Mouse (Mus musculus): ENCODE results near the gene Rapgef2. TPM values are rescaled to one million over a fixed set of nuclear protein-coding genes. Genes with fewer than 3 reads are reported as not detected.

Rapgef2 gene
- polyA plus RNA-seq, 1 experiment from 2014 or later: 9.7 TPM

DNA sequence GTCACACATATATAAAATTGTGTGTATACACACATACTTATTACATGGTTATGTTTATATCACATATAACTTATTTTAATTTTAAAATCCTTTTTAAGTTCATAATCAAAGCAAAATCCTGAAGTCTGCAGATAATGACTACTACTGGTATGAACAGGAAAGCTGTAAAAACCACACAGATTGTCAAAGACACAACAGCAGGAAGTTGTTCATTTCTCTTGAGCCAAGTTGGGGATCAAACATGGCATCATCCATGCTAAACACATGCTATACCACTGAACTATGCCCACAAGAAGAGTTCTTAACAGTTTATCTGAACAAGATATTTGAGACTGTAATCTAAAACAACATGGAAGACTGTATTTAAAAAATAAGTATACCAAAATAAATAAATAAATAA lies 147.7 kb downstream of the Rapgef2 start:
- DNase-seq (ENCODE audit: low spot score) (no peak), ATAC-seq (no peak)
- H3K27me3 ChIP-seq (replicated peaks; ENCODE audit: control insufficient read depth, insufficient read depth, low read length): no peaks in the 10 kb centered on the region
- H3K9me3 ChIP-seq (replicated peaks; ENCODE audit: control insufficient read depth, low read length): no peaks in the 10 kb centered on the region
- H3K4me1 ChIP-seq (ENCODE audit: control insufficient read depth, insufficient read depth, low read length): peaks cover 8% of the 10 kb centered on the region; the same call in 1 of the 2 replicates
- H3K4me2 ChIP-seq (ENCODE audit: low read length): no peak overlapping the region
- H3K27ac ChIP-seq (ENCODE audit: low read depth, low read length): no peak overlapping the region
- H3K36me3 ChIP-seq (ENCODE audit: control insufficient read depth, insufficient read depth, low read length): no peaks in the 10 kb centered on the region
- H3K4me3 ChIP-seq (ENCODE audit: low read depth, low read length): no peak overlapping the region
- H3K9ac ChIP-seq (ENCODE audit: low read length): no peak overlapping the region

DNA sequence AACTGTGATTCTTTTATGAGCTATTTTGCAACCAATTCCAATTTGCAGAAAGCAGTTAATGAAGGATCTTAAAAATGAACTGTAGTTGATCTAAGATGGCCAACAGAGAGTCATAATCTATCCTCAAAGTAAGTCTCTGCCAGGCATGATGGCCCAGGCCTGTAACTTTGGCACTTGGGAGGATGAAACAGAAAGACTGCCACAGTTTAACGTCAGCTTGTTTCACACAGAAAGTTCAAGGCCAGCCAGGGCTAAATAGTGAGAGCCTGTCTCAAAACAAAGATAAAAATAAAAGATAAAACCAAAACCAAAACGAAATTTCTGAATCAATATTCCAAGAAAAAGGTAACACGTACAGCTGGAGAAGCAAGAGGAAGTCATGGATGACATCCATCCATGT lies 155.3 kb downstream of the Rapgef2 start:
- DNase-seq (ENCODE audit: low spot score) (no peak), ATAC-seq (no peak)
- 81% methylated on average over 3 of the region's 3 CpGs for WGBS
- Histone ChIP-seq H3K9me3 (replicated peaks; ENCODE audit: control insufficient read depth, low read length) (no peaks in the 10 kb centered on the region), H3K4me3 (ENCODE audit: low read depth, low read length) (no peak overlapping the region), H3K4me1 (ENCODE audit: control insufficient read depth, insufficient read depth, low read length) (peaks cover 6% of the 10 kb centered on the region), H3K36me3 (ENCODE audit: control insufficient read depth, insufficient read depth, low read length) (no peaks in the 10 kb centered on the region), H3K27ac (ENCODE audit: low read depth, low read length) (no peak overlapping the region), H3K9ac (ENCODE audit: low read length) (no peak overlapping the region), H3K4me2 (ENCODE audit: low read length) (no peak overlapping the region), H3K27me3 (replicated peaks; ENCODE audit: control insufficient read depth, insufficient read depth, low read length) (no peaks in the 10 kb centered on the region)

GRCm38 (mm10) chr3:79129044-79129600 lies 157.2 kb downstream of the Rapgef2 start:
- no peak overlapping the region for H3K4me2 ChIP-seq (ENCODE audit: low read length)
- peaks cover 6% of the 10 kb centered on the region for H3K4me1 ChIP-seq (ENCODE audit: control insufficient read depth, insufficient read depth, low read length)
- peak; percentile 49 for DNase-seq (ENCODE audit: low spot score)
- no peak overlapping the region for H3K4me3 ChIP-seq (ENCODE audit: low read depth, low read length)
- no peak overlapping the region for H3K27ac ChIP-seq (ENCODE audit: low read depth, low read length)
- no peaks in the 10 kb centered on the region for H3K36me3 ChIP-seq (ENCODE audit: control insufficient read depth, insufficient read depth, low read length)
- no peaks in the 10 kb centered on the region for H3K27me3 ChIP-seq (replicated peaks; ENCODE audit: control insufficient read depth, insufficient read depth, low read length)
- 44% methylated on average over 6 of the region's 6 CpGs for WGBS
- H3K9me3 ChIP-seq (replicated peaks; ENCODE audit: control insufficient read depth, low read length): no peaks in the 10 kb centered on the region
- H3K9ac ChIP-seq (ENCODE audit: low read length): no peak overlapping the region
- ATAC-seq: peak; percentile 54

DNA sequence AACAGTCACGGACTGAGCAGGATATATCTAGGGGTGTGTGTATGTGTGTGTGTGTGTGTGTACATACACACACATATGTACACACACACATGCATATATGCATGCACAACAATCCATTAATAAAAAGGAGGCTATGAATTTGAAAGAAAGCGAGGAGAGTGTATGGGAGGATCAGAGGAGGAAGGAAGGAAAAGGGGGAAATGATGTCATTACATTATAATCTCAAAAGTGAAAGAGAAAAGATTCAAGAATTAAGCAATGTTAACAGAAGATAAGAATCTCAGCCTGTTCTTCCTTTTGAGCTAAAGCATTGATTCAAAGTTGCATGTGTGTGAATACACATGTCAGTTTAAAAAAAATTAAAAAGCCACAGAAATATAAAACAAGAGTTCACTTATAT lies 158.5 kb downstream of the Rapgef2 start:
- Histone ChIP-seq H3K4me3 (ENCODE audit: low read depth, low read length) (no peak overlapping the region), H3K9ac (ENCODE audit: low read length) (no peak overlapping the region), H3K9me3 (replicated peaks; ENCODE audit: control insufficient read depth, low read length) (no peaks in the 10 kb centered on the region), H3K4me2 (ENCODE audit: low read length) (no peak overlapping the region), H3K27me3 (replicated peaks; ENCODE audit: control insufficient read depth, insufficient read depth, low read length) (no peaks in the 10 kb centered on the region), H3K36me3 (ENCODE audit: control insufficient read depth, insufficient read depth, low read length) (no peaks in the 10 kb centered on the region), H3K27ac (ENCODE audit: low read depth, low read length) (no peak overlapping the region), H3K4me1 (ENCODE audit: control insufficient read depth, insufficient read depth, low read length) (peaks cover 6% of the 10 kb centered on the region)
- WGBS: 94% methylated on average over 2 of the region's 2 CpGs
- no peak for ATAC-seq
- DNase-seq (ENCODE audit: low spot score): no peak

GRCm38 (mm10) chr3:79126857-79127256 lies 159.5 kb downstream of the Rapgef2 start:
- Histone ChIP-seq H3K4me2 (ENCODE audit: low read length) (no peak overlapping the region), H3K27ac (ENCODE audit: low read depth, low read length) (no peak overlapping the region), H3K27me3 (replicated peaks; ENCODE audit: control insufficient read depth, insufficient read depth, low read length) (no peaks in the 10 kb centered on the region), H3K9ac (ENCODE audit: low read length) (no peak overlapping the region), H3K4me3 (ENCODE audit: low read depth, low read length) (no peak overlapping the region), H3K36me3 (ENCODE audit: control insufficient read depth, insufficient read depth, low read length) (no peaks in the 10 kb centered on the region), H3K9me3 (replicated peaks; ENCODE audit: control insufficient read depth, low read length) (no peaks in the 10 kb centered on the region), H3K4me1 (ENCODE audit: control insufficient read depth, insufficient read depth, low read length) (peaks cover 6% of the 10 kb centered on the region)
- WGBS: 91% methylated on average over 6 of the region's 6 CpGs
- DNase-seq (ENCODE audit: low spot score): no peak
- ATAC-seq: no peak

DNA sequence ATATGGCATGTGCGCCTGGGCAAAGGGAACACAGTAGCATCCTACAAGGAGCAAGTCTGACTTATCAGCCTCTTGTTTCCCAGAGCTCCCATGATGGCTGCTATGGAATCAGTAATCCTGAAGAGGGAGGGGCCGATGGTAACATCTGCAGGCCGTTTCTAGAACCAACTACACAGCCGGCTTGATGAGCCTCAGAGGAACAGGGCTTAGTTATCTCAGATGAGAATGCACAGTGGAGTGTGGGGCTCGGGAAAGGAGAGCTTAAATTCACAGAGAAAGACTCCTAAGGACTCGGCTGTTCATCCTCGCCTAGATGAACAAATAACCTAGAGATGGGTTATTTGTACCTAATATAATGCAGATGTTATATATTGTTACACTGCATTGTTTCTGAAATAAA lies 164.9 kb downstream of the Rapgef2 start:
- Histone ChIP-seq H3K4me3 (ENCODE audit: low read depth, low read length) (no peak overlapping the region), H3K27me3 (replicated peaks; ENCODE audit: control insufficient read depth, insufficient read depth, low read length) (no peaks in the 10 kb centered on the region), H3K36me3 (ENCODE audit: control insufficient read depth, insufficient read depth, low read length) (no peaks in the 10 kb centered on the region), H3K4me1 (ENCODE audit: control insufficient read depth, insufficient read depth, low read length) (no peaks in the 10 kb centered on the region), H3K4me2 (ENCODE audit: low read length) (no peak overlapping the region), H3K9me3 (replicated peaks; ENCODE audit: control insufficient read depth, low read length) (no peaks in the 10 kb centered on the region), H3K27ac (ENCODE audit: low read depth, low read length) (no peak overlapping the region), H3K9ac (ENCODE audit: low read length) (no peak overlapping the region)
- ATAC-seq (no peak), DNase-seq (ENCODE audit: low spot score) (no peak)
- WGBS: 84% methylated on average over 7 of the region's 7 CpGs

DNA sequence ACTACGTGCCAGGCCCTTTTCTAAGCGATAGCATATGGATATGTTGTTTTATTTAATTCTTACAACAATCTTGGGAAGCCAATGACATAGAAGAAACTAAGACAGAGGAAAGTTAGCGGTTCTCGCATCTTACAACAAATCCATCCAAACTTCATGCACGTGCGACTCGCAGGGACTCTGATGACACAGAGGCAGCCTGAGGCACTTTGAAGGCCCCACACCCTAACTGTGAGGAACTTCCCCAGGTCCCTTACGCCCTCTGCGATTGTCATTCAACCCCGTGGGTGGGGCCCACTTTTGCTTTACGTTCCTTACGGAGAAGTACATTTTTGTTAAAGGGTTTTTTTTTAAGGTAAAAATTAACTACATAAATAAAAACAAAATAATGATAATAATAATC lies 166.3 kb downstream of the Rapgef2 start:
- no peak overlapping the region for H3K4me2 ChIP-seq (ENCODE audit: low read length)
- no peak for ATAC-seq
- whole genome bisulfite sequencing: 95% methylated on average over 12 of the region's 12 CpGs
- no peaks in the 10 kb centered on the region for H3K4me1 ChIP-seq (ENCODE audit: control insufficient read depth, insufficient read depth, low read length)
- H3K36me3 ChIP-seq (ENCODE audit: control insufficient read depth, insufficient read depth, low read length): no peaks in the 10 kb centered on the region
- H3K27me3 ChIP-seq (replicated peaks; ENCODE audit: control insufficient read depth, insufficient read depth, low read length): no peaks in the 10 kb centered on the region
- no peak overlapping the region for H3K9ac ChIP-seq (ENCODE audit: low read length)
- H3K9me3 ChIP-seq (replicated peaks; ENCODE audit: control insufficient read depth, low read length): no peaks in the 10 kb centered on the region
- no peak overlapping the region for H3K27ac ChIP-seq (ENCODE audit: low read depth, low read length)
- H3K4me3 ChIP-seq (ENCODE audit: low read depth, low read length): no peak overlapping the region
- DNase-seq (ENCODE audit: low spot score): no peak

DNA sequence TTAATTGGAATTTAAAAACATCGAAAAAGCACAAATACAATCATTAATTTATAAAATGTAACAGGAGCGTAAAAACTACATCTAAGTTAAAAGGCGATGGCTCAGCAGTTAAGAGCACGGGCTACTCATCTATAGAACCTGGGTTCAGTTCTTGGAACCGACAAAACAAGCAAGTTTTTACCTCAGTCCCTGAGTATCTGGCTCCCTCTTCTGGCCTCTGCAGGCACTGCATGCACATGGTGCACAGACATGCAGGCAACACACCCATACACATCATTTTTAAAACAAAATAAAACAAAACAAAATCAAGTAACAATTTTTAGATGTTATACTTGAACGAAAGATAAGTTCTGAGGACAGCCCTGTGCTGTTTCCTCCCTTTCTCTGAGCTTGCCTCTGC lies 176.2 kb downstream of the Rapgef2 start:
- Histone ChIP-seq H3K4me2 (ENCODE audit: low read length) (no peak overlapping the region), H3K4me3 (ENCODE audit: low read depth, low read length) (no peak overlapping the region), H3K9me3 (replicated peaks; ENCODE audit: control insufficient read depth, low read length) (no peaks in the 10 kb centered on the region), H3K9ac (ENCODE audit: low read length) (no peak overlapping the region), H3K4me1 (ENCODE audit: control insufficient read depth, insufficient read depth, low read length) (no peaks in the 10 kb centered on the region), H3K27ac (ENCODE audit: low read depth, low read length) (no peak overlapping the region), H3K27me3 (replicated peaks; ENCODE audit: control insufficient read depth, insufficient read depth, low read length) (no peaks in the 10 kb centered on the region), H3K36me3 (ENCODE audit: control insufficient read depth, insufficient read depth, low read length) (no peaks in the 10 kb centered on the region)
- WGBS: 96% methylated on average over 6 of the region's 6 CpGs
- ATAC-seq (no peak), DNase-seq (ENCODE audit: low spot score) (no peak)

- ATAC-seq (no peak), DNase-seq (ENCODE audit: low spot score) (no peak)
- no peaks in the 10 kb centered on the region for H3K4me1 ChIP-seq (ENCODE audit: control insufficient read depth, insufficient read depth, low read length)
- H3K4me2 ChIP-seq (ENCODE audit: low read length): no peak overlapping the region
- 95% methylated on average over 6 of the region's 6 CpGs for WGBS
- no peak overlapping the region for H3K27ac ChIP-seq (ENCODE audit: low read depth, low read length)
- no peak overlapping the region for H3K4me3 ChIP-seq (ENCODE audit: low read depth, low read length)
- peaks cover 7% of the 10 kb centered on the region for H3K36me3 ChIP-seq (ENCODE audit: control insufficient read depth, insufficient read depth, low read length)
- no peaks in the 10 kb centered on the region for H3K27me3 ChIP-seq (replicated peaks; ENCODE audit: control insufficient read depth, insufficient read depth, low read length)
- H3K9ac ChIP-seq (ENCODE audit: low read length): no peak overlapping the region
- H3K9me3 ChIP-seq (replicated peaks; ENCODE audit: control insufficient read depth, low read length): no peaks in the 10 kb centered on the region
Observed at GRCm38 (mm10) chr3:79108246-79108645, 178.1 kb downstream of the Rapgef2 start.

Measured in forebrain, embryonic 14.5 days (tissue).